Mouse (Mus musculus): ENCODE results near the gene Hira. TPM values are rescaled to one million over a fixed set of nuclear protein-coding genes. Genes with fewer than 3 reads are reported as not detected.

The Hira gene
- polyA plus RNA-seq, 1 experiment from 2014 or later: 4.9 TPM

DNA sequence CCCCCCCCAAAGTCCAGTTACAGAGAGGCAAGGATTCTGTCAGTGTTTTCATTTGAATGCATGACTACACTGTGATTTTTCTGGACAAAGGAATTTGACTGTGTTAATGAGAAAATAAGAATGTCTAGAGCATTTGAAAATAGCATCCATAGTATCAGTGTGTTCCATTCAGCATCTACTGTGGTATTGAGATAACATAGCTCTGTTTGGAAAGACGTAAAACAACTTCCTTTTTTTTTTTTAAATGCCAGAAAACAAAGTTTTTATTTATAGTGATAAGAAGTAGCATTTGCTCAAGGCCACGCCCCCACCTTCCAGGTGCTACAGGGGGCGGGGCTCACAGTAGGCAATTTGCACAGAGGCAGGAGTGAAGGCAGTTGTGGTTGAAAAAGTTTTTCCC lies 18.4 kb downstream of the Hira start:
- no peaks in the 10 kb centered on the region for H3K27me3 ChIP-seq (ENCODE audit: control insufficient read depth, insufficient read depth, low read length)
- H3K9ac ChIP-seq (ENCODE audit: low read length): no peak overlapping the region
- no peak for ATAC-seq (ENCODE audit: insufficient read depth, low FRiP score)
- no peak overlapping the region for H3K27ac ChIP-seq (ENCODE audit: low read length)
- WGBS: 68% methylated on average over 3 of the region's 3 CpGs
- H3K36me3 ChIP-seq (ENCODE audit: control insufficient read depth, insufficient read depth, low read length): peaks cover 13% of the 10 kb centered on the region; the same call in 1 of the 2 replicates
- no peak overlapping the region for H3K4me3 ChIP-seq (replicated peaks; ENCODE audit: low read length)
- no peaks in the 10 kb centered on the region for H3K9me3 ChIP-seq (replicated peaks; ENCODE audit: control insufficient read depth, low read length)
- no peaks in the 10 kb centered on the region for H3K4me1 ChIP-seq (ENCODE audit: control insufficient read depth, insufficient read depth, low read length)
- H3K4me2 ChIP-seq (ENCODE audit: low read depth, low read length): no peak overlapping the region

DNA sequence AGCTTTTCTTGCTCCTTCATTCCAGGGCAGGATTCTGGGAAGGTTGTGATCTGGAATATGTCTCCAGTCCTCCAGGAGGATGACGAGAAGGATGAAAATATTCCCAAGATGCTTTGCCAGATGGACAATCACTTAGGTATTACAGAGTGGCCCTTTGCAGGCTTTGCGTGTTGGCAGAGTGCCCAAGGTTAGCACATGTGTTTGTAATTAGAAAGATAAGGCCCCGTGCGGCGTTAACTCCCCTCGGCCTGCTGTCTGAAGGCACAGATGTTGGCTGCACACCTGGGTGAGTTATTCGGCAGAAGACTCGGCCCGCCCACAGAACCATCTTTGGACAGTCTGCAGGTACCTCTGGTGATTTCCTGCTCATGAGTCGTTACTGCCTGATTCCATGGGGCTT lies 19.6 kb downstream of the Hira start:
- Histone ChIP-seq H3K27me3 (ENCODE audit: control insufficient read depth, insufficient read depth, low read length) (no peaks in the 10 kb centered on the region), H3K27ac (ENCODE audit: low read length) (no peak overlapping the region), H3K36me3 (ENCODE audit: control insufficient read depth, insufficient read depth, low read length) (peaks cover 13% of the 10 kb centered on the region; the same call in 1 of the 2 replicates), H3K4me3 (replicated peaks; ENCODE audit: low read length) (no peak overlapping the region), H3K4me1 (ENCODE audit: control insufficient read depth, insufficient read depth, low read length) (no peaks in the 10 kb centered on the region), H3K9ac (ENCODE audit: low read length) (no peak overlapping the region), H3K4me2 (ENCODE audit: low read depth, low read length) (no peak overlapping the region), H3K9me3 (replicated peaks; ENCODE audit: control insufficient read depth, low read length) (no peaks in the 10 kb centered on the region)
- ATAC-seq (ENCODE audit: insufficient read depth, low FRiP score): no peak; the same call in 1 of the 2 replicates
- 58% methylated on average over 10 of the region's 10 CpGs for WGBS

DNA sequence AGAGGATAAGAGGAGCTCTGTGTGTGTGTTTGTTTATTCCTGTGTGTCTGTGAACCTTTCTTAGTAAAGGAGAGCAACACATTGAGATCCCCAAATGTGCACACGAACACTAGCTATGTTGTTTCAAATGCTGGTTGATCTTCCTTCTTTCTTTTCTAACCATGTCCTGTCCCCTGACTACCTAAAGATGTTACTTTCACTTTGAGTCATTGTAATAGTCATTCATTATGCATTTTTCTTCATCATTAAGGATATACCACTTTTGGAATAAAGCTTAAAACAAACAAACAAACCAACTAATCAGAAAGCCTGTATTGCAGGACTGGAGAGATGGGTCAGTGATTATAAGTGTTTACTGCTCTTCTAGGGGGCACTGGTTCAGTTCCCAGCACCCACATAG lies 28.8 kb downstream of the Hira start:
- H3K4me3 ChIP-seq (replicated peaks; ENCODE audit: low read length): no peak overlapping the region
- no peaks in the 10 kb centered on the region for H3K4me1 ChIP-seq (ENCODE audit: control insufficient read depth, insufficient read depth, low read length)
- no peak for ATAC-seq (ENCODE audit: insufficient read depth, low FRiP score)
- 94% methylated on average over 1 of the region's 1 CpGs for WGBS
- no peak overlapping the region for H3K9ac ChIP-seq (ENCODE audit: low read length)
- no peak overlapping the region for H3K4me2 ChIP-seq (ENCODE audit: low read depth, low read length)
- peaks cover 14% of the 10 kb centered on the region for H3K36me3 ChIP-seq (ENCODE audit: control insufficient read depth, insufficient read depth, low read length)
- H3K27ac ChIP-seq (ENCODE audit: low read length): no peak overlapping the region
- H3K9me3 ChIP-seq (replicated peaks; ENCODE audit: control insufficient read depth, low read length): no peaks in the 10 kb centered on the region
- no peaks in the 10 kb centered on the region for H3K27me3 ChIP-seq (ENCODE audit: control insufficient read depth, insufficient read depth, low read length)

DNA sequence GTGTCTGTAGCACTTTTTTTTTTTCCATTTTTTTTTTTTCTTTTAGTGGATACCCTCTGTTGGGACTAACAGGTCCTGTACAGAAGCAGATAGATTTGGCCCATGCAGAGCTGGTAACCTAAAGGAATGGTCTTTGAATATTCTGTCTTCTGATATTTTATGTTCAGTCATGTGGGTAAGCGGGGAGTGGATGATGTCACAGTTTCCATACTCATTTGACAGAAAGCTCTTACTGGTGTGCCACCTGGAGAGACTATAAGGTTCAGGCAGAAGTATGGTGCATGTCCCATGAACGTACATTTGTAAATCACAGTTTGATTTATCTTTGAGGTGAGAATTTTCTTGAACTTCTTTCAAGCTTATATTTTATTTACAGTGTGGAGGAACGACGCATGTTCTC lies 39.2 kb downstream of the Hira start:
- WGBS: 89% methylated on average over 4 of the region's 4 CpGs
- 0 out of 2 replicates have a peak, but pooled peaks cover 6% of the 10 kb centered on the region for H3K36me3 ChIP-seq (ENCODE audit: control insufficient read depth, insufficient read depth, low read length)

DNA sequence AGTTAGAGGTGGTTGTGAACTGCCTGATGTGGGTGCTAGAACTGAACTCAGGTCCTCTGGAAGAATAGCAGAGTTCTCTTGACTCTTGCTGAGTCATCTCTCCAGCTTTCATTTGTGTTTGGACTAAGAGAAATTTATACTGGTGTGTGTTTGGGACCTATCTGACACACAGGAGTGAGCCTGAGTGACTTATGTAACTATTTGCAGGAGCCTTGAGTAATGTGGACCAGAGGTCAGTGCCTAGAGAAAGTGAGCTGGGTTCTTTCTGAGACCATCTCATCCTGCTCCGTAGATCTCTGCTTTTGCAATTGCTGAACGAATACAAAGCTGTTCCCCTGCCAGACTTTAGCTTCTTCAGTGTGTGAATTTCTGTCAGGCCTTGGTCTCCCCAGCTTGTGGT lies 44.9 kb downstream of the Hira start:
- H3K9me3 ChIP-seq (replicated peaks; ENCODE audit: control insufficient read depth, low read length): no peaks in the 10 kb centered on the region
- no peaks in the 10 kb centered on the region for H3K4me1 ChIP-seq (ENCODE audit: control insufficient read depth, insufficient read depth, low read length)
- peaks cover 27% of the 10 kb centered on the region for H3K36me3 ChIP-seq (ENCODE audit: control insufficient read depth, insufficient read depth, low read length)
- H3K27ac ChIP-seq (ENCODE audit: low read length): no peak overlapping the region
- no peaks in the 10 kb centered on the region for H3K27me3 ChIP-seq (ENCODE audit: control insufficient read depth, insufficient read depth, low read length)
- H3K9ac ChIP-seq (ENCODE audit: low read length): no peak overlapping the region
- ATAC-seq (ENCODE audit: insufficient read depth, low FRiP score): no peak
- 83% methylated on average over 2 of the region's 2 CpGs for WGBS
- no peak overlapping the region for H3K4me2 ChIP-seq (ENCODE audit: low read depth, low read length)
- no peak overlapping the region for H3K4me3 ChIP-seq (replicated peaks; ENCODE audit: low read length)

More for the DNA sequence above, 39.2 kb downstream of the Hira start:
- H3K27ac ChIP-seq (ENCODE audit: low read length): no peak overlapping the region
- no peak overlapping the region for H3K4me3 ChIP-seq (replicated peaks; ENCODE audit: low read length)
- H3K9me3 ChIP-seq (replicated peaks; ENCODE audit: control insufficient read depth, low read length): no peaks in the 10 kb centered on the region
- H3K4me2 ChIP-seq (ENCODE audit: low read depth, low read length): no peak overlapping the region
- ATAC-seq (ENCODE audit: insufficient read depth, low FRiP score): no peak
- H3K4me1 ChIP-seq (ENCODE audit: control insufficient read depth, insufficient read depth, low read length): no peaks in the 10 kb centered on the region
- no peaks in the 10 kb centered on the region for H3K27me3 ChIP-seq (ENCODE audit: control insufficient read depth, insufficient read depth, low read length)
- H3K9ac ChIP-seq (ENCODE audit: low read length): no peak overlapping the region

DNA sequence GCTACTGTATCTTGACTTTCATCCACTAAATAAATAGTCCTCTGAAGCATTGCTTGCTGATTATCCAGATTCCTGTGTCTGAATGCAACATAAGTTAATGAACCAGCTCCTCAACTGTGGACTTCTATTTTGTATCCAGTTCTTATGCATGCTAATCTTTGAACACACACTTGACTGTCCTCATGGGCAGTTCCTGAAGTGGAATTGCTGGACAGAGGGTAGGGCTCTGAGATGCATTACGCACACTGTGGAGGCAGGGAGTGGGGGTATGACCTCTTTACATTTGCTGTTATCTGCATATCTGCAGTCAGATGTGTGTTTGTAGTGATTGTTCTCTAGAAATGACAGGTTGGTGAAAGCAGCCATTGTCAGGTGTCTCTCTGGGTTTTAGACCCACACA lies 51.1 kb downstream of the Hira start:
- WGBS: 92% methylated on average over 1 of the region's 1 CpGs
- H3K27me3 ChIP-seq (ENCODE audit: control insufficient read depth, insufficient read depth, low read length): no peaks in the 10 kb centered on the region
- H3K4me1 ChIP-seq (ENCODE audit: control insufficient read depth, insufficient read depth, low read length): no peaks in the 10 kb centered on the region
- peaks cover 18% of the 10 kb centered on the region for H3K36me3 ChIP-seq (ENCODE audit: control insufficient read depth, insufficient read depth, low read length)
- H3K4me2 ChIP-seq (ENCODE audit: low read depth, low read length): no peak overlapping the region
- H3K4me3 ChIP-seq (replicated peaks; ENCODE audit: low read length): no peak overlapping the region
- no peaks in the 10 kb centered on the region for H3K9me3 ChIP-seq (replicated peaks; ENCODE audit: control insufficient read depth, low read length)
- H3K27ac ChIP-seq (ENCODE audit: low read length): no peak overlapping the region
- ATAC-seq (ENCODE audit: insufficient read depth, low FRiP score): no peak
- H3K9ac ChIP-seq (ENCODE audit: low read length): no peak overlapping the region

DNA sequence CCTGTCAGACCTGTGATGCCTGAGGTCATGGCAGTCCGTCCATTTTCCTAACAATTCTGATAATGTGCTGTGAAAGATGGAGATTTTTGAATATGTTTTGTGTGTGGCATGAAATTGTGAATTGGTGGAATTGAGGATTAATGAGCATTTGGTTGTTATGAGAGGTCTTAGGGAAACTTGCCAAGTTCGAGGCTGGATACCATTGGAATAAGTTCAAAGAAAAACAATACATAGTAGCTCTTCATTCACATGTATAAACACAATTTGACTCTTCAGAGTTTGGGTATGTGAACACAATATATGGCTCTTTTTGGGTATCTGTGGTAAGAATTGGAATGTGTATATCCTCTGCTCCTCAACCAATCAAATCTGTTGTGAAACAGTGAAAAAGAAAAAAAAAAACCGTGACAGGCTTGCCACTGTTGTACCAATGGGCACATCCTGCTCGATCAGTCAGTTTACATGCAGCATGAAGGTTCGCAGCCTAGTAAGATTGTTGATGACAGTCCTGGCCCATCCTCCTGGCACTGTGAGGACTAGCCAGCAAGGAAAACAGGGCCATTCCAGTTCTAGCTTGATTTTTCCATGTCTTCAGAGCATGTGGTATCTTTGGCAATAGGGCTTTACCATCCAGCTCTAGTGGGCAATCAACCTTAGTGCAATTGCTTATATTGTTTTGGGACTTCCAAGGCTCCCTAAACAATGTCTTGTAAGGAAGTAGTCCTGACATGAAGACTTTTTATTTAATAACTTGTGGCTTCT lies 61.7 kb downstream of the Hira start:
- Histone ChIP-seq H3K9ac (ENCODE audit: low read length) (no peak overlapping the region), H3K9me3 (replicated peaks; ENCODE audit: control insufficient read depth, low read length) (no peaks in the 10 kb centered on the region), H3K4me1 (ENCODE audit: control insufficient read depth, insufficient read depth, low read length) (no peaks in the 10 kb centered on the region), H3K27me3 (ENCODE audit: control insufficient read depth, insufficient read depth, low read length) (no peaks in the 10 kb centered on the region), H3K27ac (ENCODE audit: low read length) (no peak overlapping the region), H3K4me3 (replicated peaks; ENCODE audit: low read length) (no peak overlapping the region), H3K36me3 (ENCODE audit: control insufficient read depth, insufficient read depth, low read length) (peaks cover 16% of the 10 kb centered on the region), H3K4me2 (ENCODE audit: low read depth, low read length) (no peak overlapping the region)
- 79% methylated on average over 5 of the region's 5 CpGs for WGBS
- no peak for ATAC-seq (ENCODE audit: insufficient read depth, low FRiP score)

DNA sequence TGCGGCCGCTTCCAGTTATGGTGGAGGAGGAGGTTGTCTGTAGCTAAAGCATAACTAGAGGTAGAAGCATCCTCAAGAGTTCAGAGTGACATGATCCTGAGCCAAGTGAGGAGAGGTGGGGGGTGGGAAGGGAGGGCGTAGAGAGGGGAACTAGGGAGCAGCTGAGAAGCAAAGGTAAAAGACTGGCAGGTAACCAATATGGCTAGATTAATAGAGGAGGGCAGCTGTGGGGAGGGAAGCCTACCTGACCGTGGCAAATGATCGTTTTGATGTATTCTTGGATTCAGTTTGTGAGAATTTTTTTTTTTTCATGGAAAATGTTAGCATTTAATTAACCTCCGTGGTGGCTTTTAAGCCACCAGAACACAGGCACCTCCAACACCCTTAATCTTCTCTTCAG lies 67.1 kb downstream of the Hira start:
- WGBS: 92% methylated on average over 6 of the region's 6 CpGs
- H3K9ac ChIP-seq (ENCODE audit: low read length): no peak overlapping the region
- no peaks in the 10 kb centered on the region for H3K4me1 ChIP-seq (ENCODE audit: control insufficient read depth, insufficient read depth, low read length)
- H3K4me2 ChIP-seq (ENCODE audit: low read depth, low read length): no peak overlapping the region
- no peak for ATAC-seq (ENCODE audit: insufficient read depth, low FRiP score)
- no peak overlapping the region for H3K27ac ChIP-seq (ENCODE audit: low read length)
- H3K4me3 ChIP-seq (replicated peaks; ENCODE audit: low read length): no peak overlapping the region
- H3K36me3 ChIP-seq (ENCODE audit: control insufficient read depth, insufficient read depth, low read length): peaks cover 14% of the 10 kb centered on the region
- H3K27me3 ChIP-seq (ENCODE audit: control insufficient read depth, insufficient read depth, low read length): no peaks in the 10 kb centered on the region
- no peaks in the 10 kb centered on the region for H3K9me3 ChIP-seq (replicated peaks; ENCODE audit: control insufficient read depth, low read length)

DNA sequence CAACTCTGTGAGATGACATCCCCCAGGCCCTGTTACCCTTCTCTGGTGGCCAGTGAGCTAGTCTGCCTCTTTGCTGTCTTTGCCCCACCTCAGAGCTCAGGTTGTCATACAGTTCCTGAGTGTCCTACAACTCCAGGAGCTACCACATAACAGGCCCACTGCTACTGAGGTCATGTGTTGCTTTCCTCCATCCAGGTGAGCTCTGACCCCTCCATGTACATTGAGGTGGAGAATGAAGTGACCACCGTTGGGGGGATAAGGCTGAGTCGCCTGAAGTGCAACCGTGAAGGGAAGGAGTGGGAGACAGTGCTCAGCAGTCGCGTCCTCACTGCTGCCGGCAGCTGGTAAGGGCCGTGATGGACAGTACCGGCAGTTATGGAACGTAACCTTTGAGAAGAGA lies 72.1 kb downstream of the Hira start:
- Histone ChIP-seq H3K9me3 (replicated peaks; ENCODE audit: control insufficient read depth, low read length) (no peaks in the 10 kb centered on the region), H3K4me3 (replicated peaks; ENCODE audit: low read length) (no peak overlapping the region), H3K4me1 (ENCODE audit: control insufficient read depth, insufficient read depth, low read length) (no peaks in the 10 kb centered on the region), H3K36me3 (ENCODE audit: control insufficient read depth, insufficient read depth, low read length) (peaks cover 43% of the 10 kb centered on the region), H3K27me3 (ENCODE audit: control insufficient read depth, insufficient read depth, low read length) (no peaks in the 10 kb centered on the region), H3K27ac (ENCODE audit: low read length) (no peak overlapping the region), H3K4me2 (ENCODE audit: low read depth, low read length) (no peak overlapping the region), H3K9ac (ENCODE audit: low read length) (no peak overlapping the region)
- WGBS: 94% methylated on average over 9 of the region's 9 CpGs
- no peak for ATAC-seq (ENCODE audit: insufficient read depth, low FRiP score)
